Mouse (Mus musculus): ENCODE measurements around the gene Kndc1.

DNA sequence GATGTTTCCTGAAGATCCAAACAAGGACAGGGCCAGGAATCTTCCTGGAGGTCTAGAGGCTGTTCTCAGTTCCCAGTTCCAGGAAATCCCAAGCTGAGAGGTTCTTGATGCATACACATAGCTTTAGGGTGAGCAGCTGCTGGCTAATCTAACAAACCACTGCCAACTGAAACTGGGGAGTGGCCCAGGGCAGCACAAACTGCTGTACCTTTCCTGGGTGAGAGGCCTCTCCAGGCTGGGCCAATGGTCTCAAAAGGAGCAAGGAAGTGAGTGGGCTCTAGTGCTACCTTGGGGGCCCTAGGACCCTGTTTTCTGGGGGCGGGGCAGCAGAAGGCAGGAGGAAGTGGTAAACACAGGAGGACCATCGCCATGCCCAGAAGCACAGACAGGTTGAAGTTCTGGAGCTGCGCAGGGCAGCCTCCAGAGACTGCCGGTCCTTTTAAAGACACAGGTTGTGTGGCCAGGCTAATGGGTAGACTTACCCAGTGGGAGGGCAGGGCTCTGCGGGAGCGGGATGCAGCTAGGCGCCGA, 96.4 kb downstream of the Kndc1 start:
- TF ChIP-seq POLR2A (IDR thresholded peaks at IDR 0.05; ENCODE audit: low read depth, low read length) (no peak), CTCF (IDR thresholded peaks at IDR 0.05; ENCODE audit: borderline replicate concordance, insufficient read depth, low read length) (no peak)
